Mouse (Mus musculus): ENCODE results near the gene Dennd5b. TPM values are rescaled to one million over a fixed set of nuclear protein-coding genes. Genes with fewer than 3 reads are reported as not detected.
"Not testable (repeated sequence)": the region's sequence is repeated elsewhere in the genome, so short reads cannot be mapped to it uniquely, and the experiment has no call there.

Gene Dennd5b
- 10 to 100 TPM; 14.3 to 18.0 TPM for total RNA-seq (2021)

DNA sequence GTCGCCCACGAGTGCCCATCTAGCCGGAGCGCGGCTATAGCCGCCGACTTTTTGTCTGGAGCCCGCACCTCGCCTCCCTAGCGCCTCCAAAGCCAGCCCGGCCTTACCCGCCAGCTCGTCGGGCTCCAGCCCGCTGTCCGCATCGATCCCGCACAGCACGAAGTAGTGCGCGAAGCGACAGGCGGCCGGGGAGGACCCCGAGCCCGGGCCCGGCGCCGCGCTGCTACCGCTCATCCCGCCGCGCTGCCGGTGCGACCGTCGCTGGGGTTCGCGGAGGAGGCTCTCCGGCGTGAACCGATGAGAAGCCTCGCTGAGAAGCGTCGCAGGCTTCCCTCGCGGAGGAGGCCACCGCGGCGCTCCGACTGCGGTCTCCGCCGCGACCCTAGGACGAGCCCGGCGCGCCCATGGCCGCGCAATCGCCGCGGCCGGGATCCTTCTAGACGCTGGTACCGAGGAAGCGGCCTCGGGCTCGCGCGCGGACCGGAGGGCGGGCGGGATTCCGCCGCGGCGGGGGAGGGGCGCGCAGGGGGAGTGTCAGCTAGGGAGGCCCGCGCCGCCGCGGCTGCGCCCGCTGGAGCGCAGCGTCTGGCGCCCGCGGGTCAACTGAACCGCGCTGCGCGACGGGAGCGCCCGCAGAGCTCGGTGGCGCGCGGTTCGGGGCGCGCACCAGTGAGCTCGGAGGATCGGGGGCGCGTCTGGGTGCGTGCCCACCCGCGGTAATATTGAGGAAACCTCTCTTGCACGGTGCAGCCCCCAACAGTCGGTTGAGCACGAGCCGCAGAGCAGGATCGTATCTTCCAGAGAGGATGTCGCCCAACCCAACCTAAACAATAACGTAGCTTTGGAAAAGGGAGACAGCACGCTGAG, at the start of gene Dennd5b:
Gene Dennd5b (minus strand): TSS at position 605 of the 867 bp plus-strand sequence.
- intact Hi-C loops (cut with DNase I): loop anchor here (5.0 kb wide), 2 partner anchors 39 to 154 kb away; partner anchors contain the start of gene Sinhcaf
- DNase-seq (ENCODE audit: low spot score): peak; percentile 72

- intact Hi-C loops (cut with DNase I): no loop called here
- no peak for DNase-seq (ENCODE audit: low spot score)
Observed at GRCm38 (mm10) chr6:149148436-149149229, 47.2 kb upstream of the Dennd5b start.

DNA sequence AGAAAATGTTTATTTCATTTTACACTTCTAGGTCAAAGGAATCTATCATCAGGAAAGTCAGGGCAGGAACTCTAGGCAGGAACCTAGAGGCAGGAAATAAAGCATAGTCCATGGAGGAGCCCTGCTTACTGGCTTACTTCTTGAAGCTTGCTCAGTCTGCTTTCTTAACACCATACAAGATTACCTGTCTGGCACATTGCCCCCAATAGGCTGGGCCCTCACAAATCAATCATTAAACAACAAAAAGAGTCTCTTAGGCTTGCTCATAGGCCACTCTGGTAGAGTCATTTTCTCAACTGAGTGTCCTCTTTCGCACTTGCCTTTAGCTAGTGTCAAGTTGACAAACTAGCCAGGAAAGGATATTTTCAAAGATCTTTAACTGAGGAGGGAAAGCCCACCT, 43.7 kb upstream of the Dennd5b start:
- intact Hi-C loops (cut with DNase I): no loop called here
- DNase-seq (ENCODE audit: low spot score): no peak

- peak; percentile 70 for DNase-seq (ENCODE audit: low spot score)
- intact Hi-C loops (cut with DNase I): loop anchor here (5.0 kb wide), 2 partner anchors 46 to 171 kb away; partner anchors contain the start of gene Amn1
Observed at GRCm38 (mm10) chr6:149141393-149142173, 40.1 kb upstream of the Dennd5b start.

DNA sequence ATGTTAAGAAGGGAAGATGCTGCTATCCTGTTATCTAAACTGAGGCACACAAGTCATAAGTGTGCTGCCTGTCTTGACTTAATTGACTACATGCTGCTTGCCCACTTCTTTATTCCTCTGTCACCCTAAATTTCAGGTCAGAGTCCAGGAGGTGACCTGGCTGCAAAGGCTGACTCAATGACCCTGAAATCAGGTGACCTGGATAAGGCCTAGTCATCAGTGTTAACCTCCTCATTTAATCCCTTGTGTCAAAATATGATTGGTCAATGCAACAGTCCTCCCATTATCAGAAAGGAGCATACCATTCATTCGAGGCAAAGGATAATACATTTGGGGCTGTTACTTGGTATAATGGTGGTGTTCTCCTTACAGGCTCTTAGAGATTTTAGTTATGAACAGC, 38.0 kb upstream of the Dennd5b start, which contains the start of gene Etfbkmt:
Gene Etfbkmt (plus strand): TSS at position 379 of the 400 bp plus-strand sequence.
- intact Hi-C loops (cut with DNase I): no loop called here
- no peak for DNase-seq (ENCODE audit: low spot score)

DNA sequence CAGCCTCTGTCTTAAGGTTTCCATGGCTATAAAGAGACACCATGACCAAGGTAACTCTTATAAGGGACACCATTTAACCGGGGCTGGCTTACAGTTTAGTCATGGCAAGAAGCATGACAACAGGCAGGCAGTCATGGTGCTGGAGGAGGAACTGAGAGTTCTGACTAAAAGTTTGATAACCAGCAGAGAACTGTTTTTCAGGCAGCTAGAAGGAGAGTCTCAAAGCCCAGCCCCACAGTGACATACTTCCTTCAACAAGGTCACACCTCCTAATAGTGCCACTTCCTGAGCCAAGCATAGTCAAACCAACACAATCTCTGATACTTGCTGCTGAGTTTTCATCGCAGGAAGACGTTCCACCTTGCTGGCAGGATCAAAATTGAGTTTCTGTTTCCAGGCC, 37.5 kb upstream of the Dennd5b start:
- intact Hi-C loops (cut with DNase I): no loop called here
- DNase-seq (ENCODE audit: low spot score): no peak

DNA sequence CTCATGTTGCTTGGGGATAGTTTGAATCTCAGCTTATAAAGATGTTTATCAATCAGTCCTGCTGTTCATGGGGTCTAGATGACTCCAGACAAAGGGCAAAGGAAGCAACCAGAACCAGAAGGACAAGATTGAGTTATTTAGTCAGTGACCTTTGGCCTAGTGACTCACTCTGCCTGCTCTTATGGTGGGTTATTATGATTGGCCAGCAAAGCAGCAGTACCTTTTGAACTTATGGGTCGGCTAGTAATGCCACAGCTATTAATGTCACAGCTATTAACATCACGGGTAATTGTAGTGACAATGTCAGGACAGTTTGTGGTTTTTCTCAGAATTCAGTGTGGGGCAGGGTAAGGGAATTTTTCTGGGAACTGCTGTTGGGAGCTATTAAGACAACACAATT, 36.5 kb upstream of the Dennd5b start:
- intact Hi-C loops (cut with DNase I): no loop called here
- DNase-seq (ENCODE audit: low spot score): no peak

- DNase-seq (ENCODE audit: low spot score): no peak
- intact Hi-C loops (cut with DNase I): no loop called here
Observed at GRCm38 (mm10) chr6:149135631-149136030, 34.2 kb upstream of the Dennd5b start.

GRCm38 (mm10) chr6:149134391-149135150, 33.1 kb upstream of the Dennd5b start:
- intact Hi-C loops (cut with DNase I): no loop called here
- no peak for DNase-seq (ENCODE audit: low spot score)

- no peak for DNase-seq (ENCODE audit: low spot score)
- intact Hi-C loops (cut with DNase I): loop anchor here (1.0 kb wide), 1 partner anchor 243 kb away; no protein-coding TSS in a partner anchor
Observed at GRCm38 (mm10) chr6:149132311-149133077, 31.0 kb upstream of the Dennd5b start.

DNA sequence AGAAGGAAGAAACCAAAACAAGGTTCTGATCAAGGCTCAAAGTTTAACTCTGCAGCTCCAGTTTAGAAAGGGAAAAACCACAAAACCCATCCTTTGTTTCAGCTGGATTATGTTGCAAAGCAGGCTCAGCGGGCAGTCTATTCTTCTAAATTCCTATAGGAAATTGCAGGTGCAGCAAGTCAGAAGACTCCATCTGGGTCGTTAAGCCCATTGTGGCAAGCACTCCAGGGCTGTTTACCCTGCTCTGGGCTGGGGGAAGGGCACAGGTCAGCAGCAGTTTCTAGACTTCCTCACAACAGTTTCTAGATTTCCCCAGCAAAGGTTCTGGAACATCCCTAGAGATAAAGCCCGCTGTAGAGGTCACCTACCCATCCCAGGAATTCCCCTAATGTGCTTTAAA, 29.6 kb upstream of the Dennd5b start:
- intact Hi-C loops (cut with DNase I): no loop called here
- DNase-seq (ENCODE audit: low spot score): no peak

- DNase-seq (ENCODE audit: low spot score); intact Hi-C loops (cut with DNase I): not testable (repeated sequence)
Observed at GRCm38 (mm10) chr6:149129870-149130269, 28.4 kb upstream of the Dennd5b start, which contains the start of gene Gm10203. TSS of gene Gm10203 (plus strand) at chr6:149130170.

DNA sequence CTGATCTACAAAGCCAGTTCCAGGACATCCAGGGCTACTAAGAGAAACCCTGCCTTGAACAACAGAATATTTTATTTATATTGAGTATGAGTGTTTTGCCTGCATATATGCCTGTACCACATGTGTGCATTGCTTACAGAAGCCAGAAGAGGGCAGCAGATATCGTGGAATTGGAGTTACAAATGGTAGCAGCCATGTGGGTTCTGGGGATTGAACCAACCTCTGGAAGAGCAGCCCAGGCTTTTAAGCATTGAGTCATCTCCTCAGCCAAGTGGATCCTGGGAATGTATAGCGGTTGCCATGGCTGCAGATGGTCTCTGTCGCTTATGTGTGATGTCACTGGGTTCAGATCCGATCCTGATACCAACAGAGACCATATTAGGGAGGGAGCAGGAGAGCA, 25.2 kb upstream of the Dennd5b start:
- intact Hi-C loops (cut with DNase I): loop anchor here (2.0 kb wide), 1 partner anchor 248 kb away; no protein-coding TSS in a partner anchor
- no peak for DNase-seq (ENCODE audit: low spot score)

DNA sequence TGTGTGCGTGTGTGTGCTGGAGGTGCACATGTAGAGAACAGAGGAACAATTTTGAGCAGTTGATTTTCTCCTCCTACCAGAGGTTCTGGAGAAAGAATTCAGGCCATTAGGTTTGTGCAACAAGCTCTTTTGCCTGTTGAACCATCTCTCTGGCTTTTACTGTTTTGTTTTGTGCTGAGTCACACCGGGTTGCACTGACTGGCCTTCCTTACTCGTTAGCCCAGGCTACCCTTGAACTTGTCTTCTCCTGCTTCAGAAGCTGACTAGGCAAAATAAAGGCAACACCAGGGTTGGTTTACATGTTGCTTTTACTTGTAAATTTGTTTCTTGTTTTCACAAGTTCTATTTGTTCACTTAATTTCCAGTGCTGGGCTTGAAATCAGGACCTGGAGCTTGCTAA, 21.6 kb upstream of the Dennd5b start:
- intact Hi-C loops (cut with DNase I): no loop called here
- DNase-seq (ENCODE audit: low spot score): no peak

- no peak for DNase-seq (ENCODE audit: low spot score)
- intact Hi-C loops (cut with DNase I): loop anchor here (1.0 to 2.0 kb wide), 3 partner anchors 17 to 109 kb away; no protein-coding TSS in a partner anchor
Observed at GRCm38 (mm10) chr6:149119853-149120252, 18.4 kb upstream of the Dennd5b start.

DNA sequence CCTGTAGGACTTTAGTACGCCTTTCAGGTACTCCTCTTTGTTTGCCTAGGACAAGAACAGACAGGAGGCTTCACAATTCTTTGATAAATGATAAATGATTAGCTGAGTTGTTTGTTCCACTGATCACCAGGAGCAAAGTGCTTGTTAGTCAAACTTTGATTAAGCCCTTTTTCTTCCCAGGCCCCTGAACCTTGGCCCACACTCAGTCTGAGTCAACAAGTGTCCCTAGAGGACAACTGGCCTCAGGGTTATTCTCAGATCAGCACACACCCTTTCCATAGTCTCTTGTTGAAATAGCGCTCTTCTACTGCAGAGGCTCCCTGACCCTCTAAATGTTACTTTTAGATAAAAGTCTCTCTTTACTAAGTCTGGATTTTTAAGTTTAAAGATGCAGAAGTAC, 17.5 kb upstream of the Dennd5b start:
- DNase-seq (ENCODE audit: low spot score): peak; percentile 18
- intact Hi-C loops (cut with DNase I): loop anchor here (2.0 kb wide), 2 partner anchors 16 to 108 kb away; no protein-coding TSS in a partner anchor

GRCm38 (mm10) chr6:149116992-149117391, 15.5 kb upstream of the Dennd5b start:
- intact Hi-C loops (cut with DNase I): no loop called here
- no peak for DNase-seq (ENCODE audit: low spot score)

DNA sequence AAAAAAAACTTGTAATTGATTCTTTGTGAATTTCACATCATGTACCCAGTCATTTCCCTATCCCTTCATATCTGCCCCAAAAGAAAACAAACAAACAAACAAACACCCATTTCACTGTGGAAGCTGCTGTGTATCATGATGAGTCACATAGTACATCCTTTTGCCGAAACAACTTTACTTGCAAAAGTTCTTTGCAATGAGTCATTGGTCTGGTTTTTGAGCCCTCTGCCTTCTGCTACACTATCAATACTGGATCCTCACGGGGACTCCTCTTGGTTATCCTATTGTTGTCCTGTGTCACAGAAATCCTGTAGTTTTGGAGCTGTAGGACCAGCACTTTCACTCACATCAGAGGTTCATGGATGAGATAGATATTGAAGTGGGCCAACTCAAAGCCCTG, 7.4 kb upstream of the Dennd5b start:
- intact Hi-C loops (cut with DNase I): loop anchor here (2.0 kb wide), 1 partner anchor 20 kb away; no protein-coding TSS in a partner anchor
- no peak for DNase-seq (ENCODE audit: low spot score)
